Mouse (Mus musculus) stomach, embryonic 14.5 days (tissue): ENCODE measurements at regions not wholly inside any gene's neighbourhood (a gene's known extent, or its start where the extent isn't known, plus 50 kb on each side); places are given as distances from the start of the nearest gene placed in this dataset.
A peak's percentile ranks its signal among the peaks of the same experiment; 100 is the strongest.

Experiments
- ATAC-seq: fragments of 200-750 bp; cut with Nextera tagmentation; 2 replicates; pipeline ENCODE4 v1.8.0; 2017; ENCODE audit warnings: low read depth, moderate TSS enrichment; ENCODE audit not compliant: insufficient number of reproducible peaks, insufficient read depth, low FRiP score
- H3K27ac ChIP-seq: fragments of 300-500 bp; sonication (generic); 2 replicates; pipeline ENCODE4 v1.5.1; 2014; ENCODE audit warnings: mild to moderate bottlenecking, low read length, moderate library complexity, mixed read lengths
- H3K27me3 ChIP-seq: fragments of 300-500 bp; sonication (generic); 2 replicates; pipeline ENCODE4 v1.6.1; 2014; ENCODE audit warnings: low read length, control low read depth, mixed read lengths; ENCODE audit not compliant: control insufficient read depth, insufficient read depth
- H3K36me3 ChIP-seq: fragments of 300-500 bp; sonication (generic); 2 replicates; pipeline ENCODE4 v1.6.1; 2014; ENCODE audit warnings: mild to moderate bottlenecking, control low read depth, low read length, moderate library complexity, mixed read lengths; ENCODE audit not compliant: control insufficient read depth, insufficient read depth
- H3K4me1 ChIP-seq: fragments of 300-500 bp; sonication (generic); 2 replicates; pipeline ENCODE4 v1.6.1; 2014; ENCODE audit warnings: low read length, control low read depth, mixed read lengths; ENCODE audit not compliant: control insufficient read depth, insufficient read depth
- H3K4me2 ChIP-seq: fragments of 300-500 bp; sonication (generic); replicated peaks from 2 replicates; pipeline ENCODE4 v1.6.1; 2014; ENCODE audit warnings: low read depth, low read length, control low read depth
- H3K4me3 ChIP-seq: fragments of 300-500 bp; sonication (generic); 2 replicates; pipeline ENCODE4 v1.5.1; 2014; ENCODE audit warnings: low read depth, low read length, control low read depth
- H3K9ac ChIP-seq: fragments of 300-500 bp; sonication (generic); replicated peaks from 2 replicates; pipeline ENCODE4 v1.6.1; 2014; ENCODE audit warnings: low read depth, mild to moderate bottlenecking, control low read depth, low read length, moderate library complexity, mixed read lengths
- H3K9me3 ChIP-seq: fragments of 300-500 bp; sonication (generic); 2 replicates; pipeline ENCODE4 v1.6.1; 2016; ENCODE audit warnings: low read depth, low read length, control low read depth; ENCODE audit not compliant: control insufficient read depth
- WGBS: fragments of 180-500 bp; shearing (Covaris S2); extraction: QIAGEN DNeasy Blood & Tissue Kit; methylation state at CpG from one replicate; pipeline ENCODE4 v1.1.7; 2014; 5-methylcytosine and 5-hydroxymethylcytosine counted together

DNA sequence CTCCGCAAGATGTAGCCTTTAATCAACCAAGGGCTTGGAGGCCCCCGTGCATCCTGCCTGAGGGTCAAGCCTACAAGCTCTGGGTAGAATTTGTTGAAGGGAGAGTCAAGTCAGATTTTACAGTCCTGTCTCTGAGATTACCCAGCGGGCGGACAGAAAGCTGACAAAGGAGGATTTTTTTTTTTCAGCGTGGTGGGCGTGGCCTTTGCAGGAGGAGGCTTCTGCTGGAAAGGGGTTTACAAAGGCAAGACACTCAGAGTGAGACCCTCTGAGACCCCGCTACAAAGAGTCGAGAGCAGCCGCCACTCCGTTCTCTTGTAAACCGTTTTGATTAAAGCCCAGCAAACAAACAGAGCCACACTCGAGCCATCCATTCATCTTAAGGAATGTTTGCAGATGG, 92.1 kb upstream of the Dynlrb2 start:
- H3K27me3 ChIP-seq, result no peaks in the 10 kb centered on the region
- WGBS, result 16% methylated on average over 12 of the region's 12 CpGs
- H3K9me3 ChIP-seq, result no peaks in the 10 kb centered on the region
- no peak overlapping the region for H3K9ac ChIP-seq
- H3K4me2 ChIP-seq, result 0 out of 2 replicates have a peak overlapping the region, but pooled peaks have one; percentile 12
- no peak for ATAC-seq
- no peak overlapping the region for H3K27ac ChIP-seq
- H3K4me3 ChIP-seq, result no peak overlapping the region
- no peaks in the 10 kb centered on the region for H3K36me3 ChIP-seq
- H3K4me1 ChIP-seq, result 0 out of 2 replicates have a peak, but pooled peaks cover 5% of the 10 kb centered on the region

DNA sequence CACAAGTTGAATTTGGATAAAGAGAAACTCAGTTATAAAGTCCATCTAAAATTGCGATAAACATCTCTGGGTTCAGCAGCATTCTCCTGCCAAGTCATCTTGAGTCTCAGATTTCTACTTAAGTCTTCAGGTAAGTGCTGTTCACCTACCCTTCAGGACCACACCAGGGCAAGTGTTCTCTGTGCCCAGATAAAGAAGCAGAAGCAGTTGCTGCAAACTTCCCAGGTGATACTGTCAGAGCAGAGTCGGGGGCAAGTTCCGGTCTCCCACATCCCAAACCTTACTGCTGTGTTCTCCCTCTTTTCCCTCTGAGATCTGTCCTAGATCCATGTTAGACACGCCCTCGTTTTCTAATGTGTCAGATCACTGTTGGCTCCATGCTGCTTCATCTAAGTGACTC, 94.7 kb upstream of the Dynlrb2 start:
- 0 out of 2 replicates have a peak, but pooled peaks cover 2% of the 10 kb centered on the region for H3K4me1 ChIP-seq
- H3K27ac ChIP-seq, result no peak overlapping the region
- H3K36me3 ChIP-seq, result no peaks in the 10 kb centered on the region
- H3K4me2 ChIP-seq, result no peak overlapping the region
- 77% methylated on average over 5 of the region's 5 CpGs for WGBS
- H3K9me3 ChIP-seq, result no peaks in the 10 kb centered on the region
- no peaks in the 10 kb centered on the region for H3K27me3 ChIP-seq
- no peak overlapping the region for H3K9ac ChIP-seq
- ATAC-seq, result no peak
- H3K4me3 ChIP-seq, result no peak overlapping the region

DNA sequence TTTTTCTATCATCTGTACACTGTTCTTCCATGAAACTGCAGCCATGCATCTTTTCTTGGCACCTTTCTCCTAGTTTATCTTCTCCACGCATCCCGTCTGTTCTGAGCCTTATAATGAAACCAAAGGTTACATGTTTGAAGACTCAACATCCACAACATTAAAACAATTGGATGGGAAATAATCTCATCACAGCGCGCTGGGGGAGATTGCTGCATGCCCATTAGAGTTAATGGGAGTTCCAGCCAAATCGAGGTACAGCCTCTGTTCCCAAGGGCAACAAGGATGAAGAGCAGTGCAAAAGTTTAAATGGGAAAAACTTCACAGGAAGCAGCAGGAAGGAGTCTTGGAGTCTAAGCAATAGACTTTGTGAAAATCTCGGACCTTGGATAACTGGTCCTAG, 95.8 kb upstream of the Dynlrb2 start:
- Histone ChIP-seq H3K9ac (no peak overlapping the region), H3K4me1 (0 out of 2 replicates have a peak, but pooled peaks cover 2% of the 10 kb centered on the region), H3K36me3 (no peaks in the 10 kb centered on the region), H3K27ac (no peak overlapping the region), H3K4me3 (no peak overlapping the region), H3K27me3 (no peaks in the 10 kb centered on the region), H3K4me2 (no peak overlapping the region), H3K9me3 (no peaks in the 10 kb centered on the region)
- 90% methylated on average over 6 of the region's 6 CpGs for WGBS
- ATAC-seq, result no peak

DNA sequence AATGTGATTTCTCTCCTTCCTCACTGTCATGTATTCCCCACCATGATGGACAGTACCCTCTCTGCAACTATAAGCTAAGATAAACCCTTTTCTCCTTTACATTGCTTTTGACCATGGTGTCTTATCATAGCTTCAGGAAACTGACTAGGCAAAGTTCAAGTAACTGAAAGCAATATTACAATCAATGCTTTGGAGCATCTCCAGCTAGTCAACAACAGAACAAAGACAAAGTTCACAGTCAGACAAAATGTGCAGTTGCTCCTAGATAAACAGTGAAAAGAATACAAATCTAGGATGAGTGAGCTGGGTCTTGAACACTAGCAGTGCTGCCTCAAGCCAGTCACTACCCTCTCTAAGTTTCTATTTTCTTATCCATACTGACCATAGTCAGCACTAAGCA, 100.2 kb upstream of the Dynlrb2 start:
- no peak for ATAC-seq
- no peak overlapping the region for H3K27ac ChIP-seq
- no peak overlapping the region for H3K4me2 ChIP-seq
- no peak overlapping the region for H3K9ac ChIP-seq
- H3K9me3 ChIP-seq, result no peaks in the 10 kb centered on the region
- no peaks in the 10 kb centered on the region for H3K36me3 ChIP-seq
- no peaks in the 10 kb centered on the region for H3K27me3 ChIP-seq
- H3K4me1 ChIP-seq, result no peaks in the 10 kb centered on the region
- H3K4me3 ChIP-seq, result no peak overlapping the region

DNA sequence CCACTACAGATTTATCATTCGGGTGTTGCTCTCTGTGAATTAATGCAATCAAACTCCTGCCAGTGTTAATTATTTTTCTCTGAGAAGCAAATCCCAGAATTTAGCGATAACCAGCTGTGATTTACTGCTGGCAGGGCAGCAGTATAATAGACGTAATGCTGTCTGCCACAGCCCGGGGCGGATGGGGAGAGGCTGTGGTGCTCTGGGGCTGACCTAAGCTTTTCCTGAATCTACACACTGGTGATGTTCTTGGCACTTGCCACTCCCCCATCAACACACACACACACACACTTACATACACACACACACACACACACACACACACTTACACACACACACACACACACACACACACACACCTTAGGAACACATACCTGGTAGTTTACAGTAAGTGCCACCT, 101.4 kb upstream of the Dynlrb2 start:
- no peak overlapping the region for H3K27ac ChIP-seq
- no peaks in the 10 kb centered on the region for H3K27me3 ChIP-seq
- H3K36me3 ChIP-seq, result no peaks in the 10 kb centered on the region
- no peak overlapping the region for H3K4me3 ChIP-seq
- ATAC-seq, result no peak
- H3K4me1 ChIP-seq, result no peaks in the 10 kb centered on the region
- 60% methylated on average over 5 of the region's 5 CpGs for WGBS
- no peak overlapping the region for H3K4me2 ChIP-seq
- H3K9ac ChIP-seq, result no peak overlapping the region
- H3K9me3 ChIP-seq, result no peaks in the 10 kb centered on the region

DNA sequence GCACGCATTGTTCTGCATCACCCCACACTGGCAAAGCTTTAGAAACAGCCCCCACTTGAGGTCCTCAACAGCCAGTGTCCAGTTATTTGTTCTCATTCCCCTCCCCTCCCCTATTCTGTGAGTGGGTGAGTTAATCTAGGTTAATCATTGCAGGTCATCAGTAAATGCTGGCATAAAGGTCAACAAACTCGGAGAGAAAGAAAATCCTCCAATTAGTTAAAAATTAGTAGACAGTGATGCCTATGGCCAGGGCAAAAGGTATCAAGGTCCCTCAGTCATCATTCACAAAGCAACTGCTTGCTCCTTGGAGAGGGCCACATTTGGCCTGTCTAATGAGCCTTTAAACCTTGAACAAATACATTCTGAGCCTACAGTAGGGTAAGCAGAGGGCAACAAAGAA, 105.3 kb upstream of the Dynlrb2 start:
- 54% methylated on average over 2 of the region's 2 CpGs for WGBS
- Histone ChIP-seq H3K27ac (no peak overlapping the region), H3K9ac (no peak overlapping the region), H3K36me3 (no peaks in the 10 kb centered on the region), H3K9me3 (no peaks in the 10 kb centered on the region), H3K4me3 (no peak overlapping the region), H3K27me3 (no peaks in the 10 kb centered on the region), H3K4me2 (no peak overlapping the region), H3K4me1 (no peaks in the 10 kb centered on the region)
- no peak for ATAC-seq

DNA sequence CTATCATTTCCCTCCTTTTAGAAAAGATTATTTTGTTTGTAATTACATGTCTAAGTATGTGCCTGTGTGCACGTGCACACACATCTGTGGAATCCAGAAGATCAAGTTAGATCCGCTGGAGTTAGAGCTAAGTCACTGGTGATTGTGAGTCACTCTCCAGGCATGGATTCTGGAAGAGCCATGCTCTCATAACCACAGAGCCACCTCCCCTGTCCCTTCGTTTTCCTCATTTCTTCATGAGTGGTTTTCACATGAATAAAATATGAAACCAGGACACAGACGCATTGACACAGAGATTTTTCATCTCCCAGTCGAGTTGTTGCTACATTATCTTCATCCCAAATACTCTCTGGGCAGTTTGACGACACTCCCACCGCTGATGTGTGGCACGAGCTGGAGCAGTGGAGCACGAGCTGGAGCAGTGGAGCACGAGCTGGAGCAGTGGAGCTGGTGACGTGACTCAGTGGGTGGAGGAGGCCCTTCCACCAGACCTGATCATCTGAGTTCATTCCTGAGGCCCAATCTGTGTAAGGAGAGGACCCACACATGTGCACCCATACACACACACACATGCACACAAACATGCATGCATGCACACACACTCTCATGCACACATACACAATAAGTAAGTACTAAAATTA, 106.1 kb upstream of the Dynlrb2 start:
- no peak overlapping the region for H3K4me2 ChIP-seq
- H3K9me3 ChIP-seq, result no peaks in the 10 kb centered on the region
- H3K27me3 ChIP-seq, result no peaks in the 10 kb centered on the region
- no peak overlapping the region for H3K4me3 ChIP-seq
- H3K4me1 ChIP-seq, result no peaks in the 10 kb centered on the region
- H3K36me3 ChIP-seq, result no peaks in the 10 kb centered on the region
- WGBS, result 75% methylated on average over 11 of the region's 11 CpGs
- no peak overlapping the region for H3K27ac ChIP-seq
- ATAC-seq, result no peak
- no peak overlapping the region for H3K9ac ChIP-seq

DNA sequence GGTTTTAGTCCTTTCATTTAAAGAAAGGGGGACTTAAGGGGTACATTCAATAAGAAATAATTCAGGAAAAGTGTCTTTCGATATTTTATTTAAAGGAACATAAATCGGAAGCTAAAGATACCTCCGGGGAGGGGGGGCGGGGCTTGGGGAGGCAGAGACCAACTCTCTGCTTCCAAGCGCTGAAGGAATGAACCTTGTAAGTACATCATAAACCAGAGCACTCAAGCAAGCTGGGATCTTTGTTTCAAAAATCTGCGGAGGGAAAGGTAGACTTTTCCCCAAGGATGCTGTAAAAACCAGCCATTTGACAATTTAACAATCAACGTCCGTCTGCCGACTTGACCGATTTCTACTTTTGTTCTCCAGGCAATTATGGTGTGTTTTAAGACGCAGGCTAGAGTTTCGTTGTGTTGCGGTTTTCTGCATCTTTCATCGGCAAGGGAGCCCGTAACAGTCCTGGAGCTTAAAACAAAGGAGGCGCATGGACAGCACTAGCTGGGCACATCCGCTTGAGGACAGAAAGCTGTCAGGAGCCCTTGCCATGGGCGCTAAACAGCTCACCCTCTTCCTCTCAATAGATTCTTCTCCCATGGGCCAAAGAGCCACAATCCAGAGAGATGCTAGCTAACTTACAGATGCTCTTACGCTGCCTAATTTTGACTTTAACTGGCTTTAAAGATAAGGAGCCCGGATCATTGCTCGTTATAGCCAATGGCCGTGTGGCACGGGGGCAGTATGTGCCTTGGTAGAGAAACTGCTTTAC, 119.4 kb upstream of the Dynlrb2 start:
- no peak for ATAC-seq
- no peak overlapping the region for H3K27ac ChIP-seq
- H3K27me3 ChIP-seq, result no peaks in the 10 kb centered on the region
- H3K9me3 ChIP-seq, result no peaks in the 10 kb centered on the region
- H3K4me1 ChIP-seq, result no peaks in the 10 kb centered on the region
- 93% methylated on average over 23 of the region's 23 CpGs for WGBS
- no peak overlapping the region for H3K4me2 ChIP-seq
- no peak overlapping the region for H3K4me3 ChIP-seq
- no peak overlapping the region for H3K9ac ChIP-seq
- H3K36me3 ChIP-seq, result no peaks in the 10 kb centered on the region
